8 mouse cellular contexts compared by ENCODE assay signal in genomic region chr13:35741620-35742421, GRCm38 (mm10).
DNase-seq lines count a peak whose midpoint lies in the region; ATAC-seq and TF ChIP-seq lines count a peak whose summit lies in the region.

No protein-coding gene starts in this region.

- TF ChIP-seq CTCF in C2C12 (IDR thresholded peaks at IDR 0.05; ENCODE audit: control insufficient read depth, insufficient read depth, insufficient read length) = no peak

- H3K79me3 ChIP-seq in C2C12 (ENCODE audit: low read depth) = peaks cover 34% of the 10 kb centered on the region

- H3K36me3 ChIP-seq in C2C12 (ENCODE audit: control insufficient read depth, insufficient read depth) = no peaks in the 10 kb centered on the region
- H3K36me3 ChIP-seq in heart, embryonic 13.5 days = peaks cover 10% of the 10 kb centered on the region
- H3K36me3 ChIP-seq in liver, embryonic 16.5 days (ENCODE audit: control insufficient read depth, insufficient read depth) = no peaks in the 10 kb centered on the region
- H3K36me3 ChIP-seq in neural tube, embryonic 15.5 days = 0 out of 2 replicates have a peak, but pooled peaks cover 3% of the 10 kb centered on the region

- peak overlapping the region; percentile 69 for H3K4me3 ChIP-seq in C2C12 (ENCODE audit: insufficient read depth, poor library complexity, severe bottlenecking)
- peak overlapping the region; percentile 76 for H3K4me3 ChIP-seq in heart, embryonic 13.5 days
- peak overlapping the region; percentile 96 for H3K4me3 ChIP-seq in liver, embryonic 16.5 days (ENCODE audit: low read depth, low read length)
- H3K4me3 ChIP-seq in neural tube, embryonic 15.5 days (replicated peaks) = peak overlapping the region; percentile 98

- H3K27me3 ChIP-seq in C2C12 (ENCODE audit: control insufficient read depth, insufficient read depth, insufficient read length) = no peaks in the 10 kb centered on the region
- H3K27me3 ChIP-seq in heart, embryonic 13.5 days (replicated peaks) = peaks cover 16% of the 10 kb centered on the region
- no peaks in the 10 kb centered on the region for H3K27me3 ChIP-seq in liver, embryonic 16.5 days (ENCODE audit: control insufficient read depth, insufficient read depth, low read depth, low read length)
- peaks cover 17% of the 10 kb centered on the region for H3K27me3 ChIP-seq in neural tube, embryonic 15.5 days (replicated peaks)

- peak overlapping the region; percentile 96 for H3K27ac ChIP-seq in heart, embryonic 13.5 days (replicated peaks)
- H3K27ac ChIP-seq in liver, embryonic 16.5 days (ENCODE audit: low read length) = peak overlapping the region; percentile 94
- peak overlapping the region; percentile 79 for H3K27ac ChIP-seq in neural tube, embryonic 15.5 days (replicated peaks)

- ATAC-seq in erythroid progenitor cell, adult 5-6 weeks (replicated peaks; ENCODE audit: low FRiP score, poor library complexity, severe bottlenecking) = peak; percentile 21
- ATAC-seq in heart, embryonic 13.5 days (ENCODE audit: extremely low read depth, insufficient number of reproducible peaks, low FRiP score, low TSS enrichment) = peak; percentile 50
- ATAC-seq in liver, embryonic 16.5 days (ENCODE audit: low read depth) = peak; percentile 49
- peak; percentile 84 for ATAC-seq in neural tube, embryonic 15.5 days (ENCODE audit: low FRiP score)

- H3K9ac ChIP-seq in heart, embryonic 13.5 days = peak overlapping the region; percentile 90
- peak overlapping the region; percentile 99 for H3K9ac ChIP-seq in liver, embryonic 16.5 days (ENCODE audit: low read depth, low read length)
- peak overlapping the region; percentile 78 for H3K9ac ChIP-seq in neural tube, embryonic 15.5 days (replicated peaks)

- peaks cover 50% of the 10 kb centered on the region for H3K79me2 ChIP-seq in C2C12 (ENCODE audit: control insufficient read depth, insufficient read depth)

- peaks cover 22% of the 10 kb centered on the region for H3K4me1 ChIP-seq in heart, embryonic 13.5 days
- H3K4me1 ChIP-seq in liver, embryonic 16.5 days (ENCODE audit: control insufficient read depth, low read depth, low read length) = peaks cover 25% of the 10 kb centered on the region
- H3K4me1 ChIP-seq in neural tube, embryonic 15.5 days = peaks cover 26% of the 10 kb centered on the region

- whole genome bisulfite sequencing in heart, embryonic 13.5 days = under 1% methylated on average over 78 of the region's 93 CpGs
- under 1% methylated on average over 75 of the region's 93 CpGs for WGBS in liver, embryonic 16.5 days (ENCODE audit: insufficient replicate concordance)
- under 1% methylated on average over 84 of the region's 93 CpGs for WGBS in neural tube, embryonic 15.5 days

- DNase-seq in adrenal gland, postnatal 10 days = peak; percentile 72
- peak; percentile 76 for DNase-seq in kidney, postnatal 10 days
- peak; percentile 76 for DNase-seq in testis, postnatal 14 days (ENCODE audit: low spot score)

- peak overlapping the region; percentile 82 for H3K4me2 ChIP-seq in heart, embryonic 13.5 days
- peak overlapping the region; percentile 96 for H3K4me2 ChIP-seq in liver, embryonic 16.5 days (ENCODE audit: low read depth, low read length)
- peak overlapping the region; percentile 92 for H3K4me2 ChIP-seq in neural tube, embryonic 15.5 days

- H3ac ChIP-seq in C2C12 (ENCODE audit: control insufficient read depth, insufficient read length, low read depth) = peak overlapping the region; percentile 92

- H3K9me3 ChIP-seq in heart, embryonic 13.5 days = peaks cover 7% of the 10 kb centered on the region
- no peaks in the 10 kb centered on the region for H3K9me3 ChIP-seq in liver, embryonic 16.5 days (replicated peaks; ENCODE audit: control insufficient read depth, low read length)
- no peaks in the 10 kb centered on the region; the same call in 1 of the 2 replicates for H3K9me3 ChIP-seq in neural tube, embryonic 15.5 days (replicated peaks)

TF ChIP-seq in C2C12, 6 proteins besides CTCF, POLR2A, EP300 and RAD21:
- TF ChIP-seq MYOG (IDR thresholded peaks at IDR 0.05; ENCODE audit: control insufficient read depth, extremely low read depth, insufficient read length) (no peak), MYOD1 (IDR thresholded peaks at IDR 0.05; ENCODE audit: control insufficient read depth, insufficient read length, low read depth) (no peak), MAX (IDR thresholded peaks at IDR 0.05) (peak; percentile 19), USF1 (IDR thresholded peaks at IDR 0.05; ENCODE audit: low read depth) (no peak), CEBPB (IDR thresholded peaks at IDR 0.05; ENCODE audit: low read depth) (no peak), FOSL1 (IDR thresholded peaks at IDR 0.05; ENCODE audit: insufficient read depth, low read length, poor library complexity, severe bottlenecking) (no peak)

Comparison
In these comparisons a context has a peak if more than half of its experiments do, and no peak if none do; other contexts are left out.
1. Peak in every context shown above with its lines: DNase-seq, ATAC-seq, H3K4me3 ChIP-seq and H3K27ac ChIP-seq.
2. ATAC-seq: peak in every context shown above with its lines; median percentile 84 in neural tube, embryonic 15.5 days; 50 in heart, embryonic 13.5 days; 49 in liver, embryonic 16.5 days; 21 in erythroid progenitor cell, adult 5-6 weeks.